In genomic region chr10:41308205-41308604, GRCm38 (mm10) we compare ENCODE assay signal across 22 mouse cellular contexts. TPM values are rescaled to one million over a fixed set of nuclear protein-coding genes. Genes with fewer than 3 reads are reported as not detected.
"Had no signal": no experiment of that assay in that cellular context is flagged by ENCODE, and none has a peak within 500 bp of the region (broad histone marks: within the 10 kb centered on the region; RNA-seq: fewer than 3 reads in every experiment).

No protein-coding gene starts in this region.

- DNase-seq: retina, postnatal 1 day; right cerebral cortex, adult 18-20 months; right cerebral cortex, postnatal 14 days; right cerebral cortex, postnatal 25 days; right cerebral cortex, postnatal 4 days; spleen, adult 18-20 months; thymus, adult 2 months; thymus, postnatal 14 days; thymus, postnatal 25 days; thymus, postnatal 36 days; thymus, postnatal 4 days had no signal

- H3K4me3 ChIP-seq: neural tube, embryonic 12.5 days; neural tube, embryonic 13.5 days; neural tube, embryonic 15.5 days; stomach, embryonic 15.5 days had no signal

- H3K4me2 ChIP-seq: neural tube, embryonic 12.5 days; neural tube, embryonic 13.5 days; neural tube, embryonic 15.5 days; stomach, embryonic 15.5 days had no signal

- H3K9ac ChIP-seq: neural tube, embryonic 12.5 days; neural tube, embryonic 13.5 days; neural tube, embryonic 15.5 days; stomach, embryonic 15.5 days had no signal

- H3K36me3 ChIP-seq: neural tube, embryonic 12.5 days; neural tube, embryonic 13.5 days; neural tube, embryonic 15.5 days; stomach, embryonic 15.5 days had no signal

- H3K27me3 ChIP-seq: neural tube, embryonic 12.5 days; neural tube, embryonic 13.5 days; neural tube, embryonic 15.5 days; stomach, embryonic 15.5 days had no signal

- H3K9me3 ChIP-seq: neural tube, embryonic 12.5 days; neural tube, embryonic 13.5 days; neural tube, embryonic 15.5 days; stomach, embryonic 15.5 days had no signal

- H3K4me1 ChIP-seq: neural tube, embryonic 12.5 days; neural tube, embryonic 13.5 days; stomach, embryonic 15.5 days had no signal

- H3K27ac ChIP-seq: neural tube, embryonic 12.5 days; neural tube, embryonic 13.5 days; neural tube, embryonic 15.5 days; stomach, embryonic 15.5 days; stomach, postnatal 0 days had no signal

RNA-seq across cellular contexts. Expression of gene Ak9, which starts 4.4 kb away (rescaled TPM):
- total RNA-seq: neutrophil, adult 5-6 weeks had no signal
- polyA plus RNA-seq: small intestine, adult 2 months; spleen, adult 2 months; stomach, embryonic 14.5 days; stomach, embryonic 16.5 days; stomach, postnatal 0 days; urinary bladder, adult 2 months had no signal
